Mouse (Mus musculus) limb, embryonic 11.5 days (tissue): Measurements from ENCODE around the gene Ifitm10. TPM values are rescaled to one million over a fixed set of nuclear protein-coding genes. Genes with fewer than 3 reads are reported as not detected.

Experiments used
- polyA plus RNA-seq: library from polyadenylated mRNA; unstranded; fragments of >200 nt; fragmentation: Nextera tagmentation; extraction: Ambion mirVana; gene quantifications from 2 replicates; pipeline ENCODE4 v1.2.1, GENCODE M21; 2014

The Ifitm10 gene
- polyA plus RNA-seq, 1 experiment from 2014 or later = 0.72 TPM

Other genes starting within 250 kb of the Ifitm10 start
- not detected in 2 replicates for gene Gm39115, start 237.7 kb downstream of the Ifitm10 start, polyA plus RNA-seq
- not detected in 2 replicates for gene Gm45337, start 229.1 kb downstream of the Ifitm10 start, polyA plus RNA-seq
- not detected in 2 replicates for gene Gm29735, start 216.6 kb downstream of the Ifitm10 start, polyA plus RNA-seq
- gene Gm4553, start 208.0 kb downstream of the Ifitm10 start, polyA plus RNA-seq = not detected in 2 replicates
- not detected in 2 replicates for gene Krtap5-2, start 197.7 kb downstream of the Ifitm10 start, polyA plus RNA-seq
- not detected in 2 replicates for gene Gm10153, start 183.4 kb downstream of the Ifitm10 start, polyA plus RNA-seq
- gene Krtap5-3, start 172.4 kb downstream of the Ifitm10 start, polyA plus RNA-seq = not detected in 2 replicates
- not detected in 2 replicates for gene Gm7579, start 161.9 kb downstream of the Ifitm10 start, polyA plus RNA-seq
- not detected in 2 replicates for gene Krtap5-5, start 143.8 kb downstream of the Ifitm10 start, polyA plus RNA-seq
- gene Gm40460, start 132.7 kb downstream of the Ifitm10 start, polyA plus RNA-seq = not detected in 2 replicates
- not detected in 2 replicates for gene Gm2431, start 115.4 kb downstream of the Ifitm10 start, polyA plus RNA-seq
- gene Gm4559, start 99.4 kb downstream of the Ifitm10 start, polyA plus RNA-seq = not detected in 2 replicates
- not detected in 2 replicates for gene Krtap5-1, start 76.6 kb downstream of the Ifitm10 start, polyA plus RNA-seq
- gene Krtap5-4, start 70.2 kb downstream of the Ifitm10 start, polyA plus RNA-seq = not detected in 2 replicates
- 0.79 TPM in 1 of 2 replicates, not detected in the other for gene Gm49369, start 8.9 kb upstream of the Ifitm10 start, polyA plus RNA-seq
- 133 and 139 TPM in 2 replicates for gene Ctsd, start 14.3 kb upstream of the Ifitm10 start, polyA plus RNA-seq
- gene Syt8, start 61.1 kb upstream of the Ifitm10 start, polyA plus RNA-seq = 0.62 TPM in 1 of 2 replicates, not detected in the other
- gene Tnni2, start 68.1 kb upstream of the Ifitm10 start, polyA plus RNA-seq = 7.0 and 10.3 TPM in 2 replicates
- 22.8 and 23.3 TPM in 2 replicates for gene Lsp1, start 87.1 kb upstream of the Ifitm10 start, polyA plus RNA-seq
- gene Tnnt3, start 125.1 kb upstream of the Ifitm10 start, polyA plus RNA-seq = 8.0 and 10.8 TPM in 2 replicates
- gene Mrpl23, start 158.9 kb upstream of the Ifitm10 start, polyA plus RNA-seq = 17.8 and 19.7 TPM in 2 replicates